Mouse (Mus musculus) intestine, embryonic 14.5 days (tissue): ENCODE results near the gene Scd2. TPM values are rescaled to one million over a fixed set of nuclear protein-coding genes. Genes with fewer than 3 reads are reported as not detected.

Experiments used
- ATAC-seq: fragments of 200-750 bp; cut with Nextera tagmentation; replicated peaks from 2 replicates; pipeline ENCODE4 v1.8.0; 2017; ENCODE audit warnings: low read depth, moderate number of reproducible peaks, moderate TSS enrichment, moderate library complexity; ENCODE audit not compliant: low FRiP score, low TSS enrichment
- DNase-seq: peaks from one replicate; pipeline ENCODE4 v3.0.0-alpha.2; 2018; ENCODE audit warnings: low spot score
- H3K27ac ChIP-seq: fragments of 300-500 bp; sonication (generic); 2 replicates; pipeline ENCODE4 v1.5.1; 2014; ENCODE audit warnings: low read depth, mild to moderate bottlenecking, control low read depth
- H3K27me3 ChIP-seq: fragments of 300-500 bp; sonication (generic); replicated peaks from 2 replicates; pipeline ENCODE4 v1.6.1; 2014; ENCODE audit warnings: low read length, control low read depth; ENCODE audit not compliant: control insufficient read depth, insufficient read depth
- H3K36me3 ChIP-seq: fragments of 300-500 bp; sonication (generic); 2 replicates; pipeline ENCODE4 v1.6.1; 2014; ENCODE audit warnings: low read length, control low read depth; ENCODE audit not compliant: control insufficient read depth, insufficient read depth
- H3K4me1 ChIP-seq: fragments of 300-500 bp; sonication (generic); replicated peaks from 2 replicates; pipeline ENCODE4 v1.6.1; 2014; ENCODE audit warnings: low read length, control low read depth, mixed read lengths; ENCODE audit not compliant: control insufficient read depth, insufficient read depth
- H3K4me2 ChIP-seq: fragments of 300-500 bp; sonication (generic); 2 replicates; pipeline ENCODE4 v1.6.1; 2014; ENCODE audit warnings: low read length
- H3K4me3 ChIP-seq: fragments of 300-500 bp; sonication (generic); 2 replicates; pipeline ENCODE4 v1.5.1; 2014; ENCODE audit warnings: low read depth, low read length, control low read depth, mixed read lengths
- H3K9ac ChIP-seq: fragments of 300-500 bp; sonication (generic); 2 replicates; pipeline ENCODE4 v1.6.1; 2014; ENCODE audit warnings: mild to moderate bottlenecking, low read length
- H3K9me3 ChIP-seq: fragments of 300-500 bp; sonication (generic); 2 replicates; pipeline ENCODE4 v1.6.1; 2016; ENCODE audit warnings: low read length, control low read depth; ENCODE audit not compliant: control insufficient read depth
- WGBS: fragments of 180-500 bp; shearing (Covaris S2); extraction: QIAGEN DNeasy Blood & Tissue Kit; methylation state at CpG from one replicate; pipeline ENCODE4 v1.1.7; 2014; 5-methylcytosine and 5-hydroxymethylcytosine counted together
- polyA plus RNA-seq: library from polyadenylated mRNA; unstranded; fragments of >200 nt; fragmentation: Nextera tagmentation; extraction: Ambion mirVana; gene quantifications from 2 replicates; pipeline ENCODE4 v1.2.1, GENCODE M21; 2014

Scd2 gene
- polyA plus RNA-seq, 1 experiment from 2014 or later, result 386 TPM

- Histone ChIP-seq H3K4me2 (peak overlapping the region; percentile 97), H3K27ac (no peak overlapping the region), H3K36me3 (peaks cover 68% of the 10 kb centered on the region), H3K9ac (peak overlapping the region; percentile 90), H3K4me3 (peak overlapping the region; percentile 97), H3K9me3 (no peaks in the 10 kb centered on the region), H3K27me3 (no peaks in the 10 kb centered on the region), H3K4me1 (peaks cover 53% of the 10 kb centered on the region)
- ATAC-seq (no peak), DNase-seq (no peak)
- 53% methylated on average over 8 of the region's 8 CpGs for WGBS
These were observed 3.7 kb downstream of the Scd2 start for GRCm38 (mm10) chr19:44297068-44297760.

DNA sequence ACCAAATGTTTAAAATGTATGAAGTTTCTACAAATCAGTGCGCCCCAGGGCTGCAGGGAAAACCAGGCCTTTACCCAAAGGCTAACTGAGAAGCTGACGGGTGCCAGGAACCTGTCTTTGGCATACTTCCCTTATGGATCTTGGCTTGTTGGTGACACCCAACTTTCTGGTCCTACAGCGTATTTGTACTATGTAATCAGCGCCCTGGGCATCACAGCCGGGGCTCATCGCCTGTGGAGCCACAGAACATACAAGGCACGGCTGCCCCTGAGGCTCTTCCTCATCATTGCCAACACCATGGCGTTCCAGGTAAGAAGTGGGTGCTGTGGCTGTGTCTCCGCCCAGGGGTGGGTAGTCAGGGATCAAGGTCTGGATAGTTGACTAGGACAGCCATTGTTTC lies 4.4 kb downstream of the Scd2 start:
- H3K9me3 ChIP-seq, result no peaks in the 10 kb centered on the region
- peak overlapping the region; percentile 90 for H3K9ac ChIP-seq
- no peak for ATAC-seq
- peak overlapping the region; percentile 97 for H3K4me2 ChIP-seq
- no peak for DNase-seq
- H3K27ac ChIP-seq, result no peak overlapping the region
- peak overlapping the region; percentile 97 for H3K4me3 ChIP-seq
- no peaks in the 10 kb centered on the region for H3K27me3 ChIP-seq
- peaks cover 75% of the 10 kb centered on the region for H3K36me3 ChIP-seq
- WGBS, result 72% methylated on average over 9 of the region's 9 CpGs
- peaks cover 49% of the 10 kb centered on the region for H3K4me1 ChIP-seq

GRCm38 (mm10) chr19:44299078-44299477 lies 5.6 kb downstream of the Scd2 start:
- peaks cover 52% of the 10 kb centered on the region for H3K4me1 ChIP-seq
- H3K9ac ChIP-seq, result peak overlapping the region; percentile 27
- 85% methylated on average over 9 of the region's 9 CpGs for WGBS
- no peak for DNase-seq
- H3K27ac ChIP-seq, result no peak overlapping the region
- H3K36me3 ChIP-seq, result peaks cover 87% of the 10 kb centered on the region
- H3K4me2 ChIP-seq, result peak overlapping the region; percentile 97
- H3K4me3 ChIP-seq, result peak overlapping the region; percentile 97
- no peaks in the 10 kb centered on the region for H3K27me3 ChIP-seq
- H3K9me3 ChIP-seq, result no peaks in the 10 kb centered on the region
- ATAC-seq, result no peak

DNA sequence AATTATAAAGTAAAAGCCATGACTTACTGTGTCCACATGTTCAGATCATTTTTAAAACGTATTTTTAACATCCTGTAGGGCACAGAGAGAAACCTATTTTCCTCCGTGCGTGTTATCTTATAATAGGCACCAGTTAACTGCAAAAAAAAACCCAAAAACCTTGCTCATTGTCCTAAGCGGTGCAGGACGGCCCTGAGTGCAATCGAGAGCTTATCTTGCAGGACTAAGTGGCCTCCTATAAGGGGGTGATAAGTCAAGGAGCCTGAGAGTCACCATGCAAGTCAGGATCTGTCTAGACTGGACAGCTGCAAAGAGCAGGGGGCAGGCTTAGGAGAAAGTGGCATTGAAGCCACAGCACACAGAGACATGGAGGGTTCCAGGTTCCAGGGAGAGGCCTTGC lies 6.4 kb downstream of the Scd2 start:
- peak overlapping the region; percentile 0 for H3K4me2 ChIP-seq
- H3K9ac ChIP-seq, result no peak overlapping the region
- no peak overlapping the region for H3K4me3 ChIP-seq
- ATAC-seq (no peak), DNase-seq (no peak)
- H3K36me3 ChIP-seq, result peaks cover 95% of the 10 kb centered on the region
- no peak overlapping the region for H3K27ac ChIP-seq
- 67% methylated on average over 6 of the region's 6 CpGs for WGBS
- H3K9me3 ChIP-seq, result no peaks in the 10 kb centered on the region
- H3K27me3 ChIP-seq, result no peaks in the 10 kb centered on the region
- peaks cover 52% of the 10 kb centered on the region for H3K4me1 ChIP-seq

DNA sequence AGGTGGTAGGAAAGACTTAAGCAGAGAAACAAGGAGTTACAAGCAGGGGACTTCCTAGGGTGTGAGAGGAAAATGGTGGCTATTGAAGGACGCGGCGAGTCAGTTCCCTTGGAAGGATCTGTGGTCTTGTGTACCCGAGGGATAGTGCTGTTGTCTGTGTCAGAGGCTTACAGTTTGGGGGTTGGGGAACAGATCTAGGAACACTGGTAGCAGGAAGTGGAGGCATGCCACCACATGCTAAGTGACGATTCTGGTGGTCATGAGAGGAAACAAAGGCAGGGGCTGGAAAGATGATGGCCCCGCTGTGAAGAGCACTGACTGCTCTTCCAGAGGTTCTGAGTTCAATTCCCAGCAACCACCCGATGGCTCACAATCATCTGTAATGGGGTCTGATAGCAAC lies 7.0 kb downstream of the Scd2 start:
- Histone ChIP-seq H3K27ac (no peak overlapping the region), H3K9me3 (no peaks in the 10 kb centered on the region), H3K4me2 (0 out of 2 replicates have a peak overlapping the region, but pooled peaks have one; percentile 0), H3K9ac (no peak overlapping the region), H3K36me3 (peaks cover 96% of the 10 kb centered on the region), H3K27me3 (no peaks in the 10 kb centered on the region), H3K4me1 (peaks cover 52% of the 10 kb centered on the region), H3K4me3 (no peak overlapping the region)
- 81% methylated on average over 7 of the region's 7 CpGs for WGBS
- ATAC-seq (no peak), DNase-seq (peak; percentile 50)

- H3K9ac ChIP-seq, result no peak overlapping the region
- DNase-seq (peak; percentile 68), ATAC-seq (no peak)
- H3K27me3 ChIP-seq, result no peaks in the 10 kb centered on the region
- H3K4me1 ChIP-seq, result peaks cover 51% of the 10 kb centered on the region
- H3K27ac ChIP-seq, result no peak overlapping the region
- WGBS, result 58% methylated on average over 16 of the region's 16 CpGs
- peaks cover 99% of the 10 kb centered on the region for H3K36me3 ChIP-seq
- H3K4me2 ChIP-seq, result no peak overlapping the region
- H3K4me3 ChIP-seq, result no peak overlapping the region
- H3K9me3 ChIP-seq, result no peaks in the 10 kb centered on the region
These were observed 7.7 kb downstream of the Scd2 start for GRCm38 (mm10) chr19:44301176-44301575.

GRCm38 (mm10) chr19:44301671-44302305 lies 8.3 kb downstream of the Scd2 start:
- H3K9me3 ChIP-seq, result no peaks in the 10 kb centered on the region
- H3K27ac ChIP-seq, result no peak overlapping the region
- no peaks in the 10 kb centered on the region for H3K27me3 ChIP-seq
- peak; percentile 53 for DNase-seq
- H3K4me1 ChIP-seq, result peaks cover 45% of the 10 kb centered on the region
- peaks cover 99% of the 10 kb centered on the region for H3K36me3 ChIP-seq
- no peak overlapping the region for H3K9ac ChIP-seq
- no peak for ATAC-seq
- H3K4me2 ChIP-seq, result no peak overlapping the region
- 69% methylated on average over 9 of the region's 9 CpGs for WGBS
- no peak overlapping the region for H3K4me3 ChIP-seq

GRCm38 (mm10) chr19:44302901-44303300 lies 9.4 kb downstream of the Scd2 start:
- DNase-seq (peak; percentile 48), ATAC-seq (no peak)
- H3K27ac ChIP-seq, result no peak overlapping the region
- 83% methylated on average over 11 of the region's 11 CpGs for WGBS
- H3K4me3 ChIP-seq, result no peak overlapping the region
- peaks cover 35% of the 10 kb centered on the region for H3K4me1 ChIP-seq
- no peak overlapping the region for H3K9ac ChIP-seq
- no peaks in the 10 kb centered on the region for H3K9me3 ChIP-seq
- peaks cover 100% of the 10 kb centered on the region for H3K36me3 ChIP-seq
- no peak overlapping the region for H3K4me2 ChIP-seq
- H3K27me3 ChIP-seq, result no peaks in the 10 kb centered on the region

GRCm38 (mm10) chr19:44303502-44303901 lies 10.0 kb downstream of the Scd2 start:
- DNase-seq (peak; percentile 49), ATAC-seq (no peak)
- no peak overlapping the region for H3K27ac ChIP-seq
- no peak overlapping the region for H3K9ac ChIP-seq
- H3K4me3 ChIP-seq, result no peak overlapping the region
- H3K9me3 ChIP-seq, result no peaks in the 10 kb centered on the region
- H3K36me3 ChIP-seq, result peaks cover 100% of the 10 kb centered on the region
- H3K27me3 ChIP-seq, result no peaks in the 10 kb centered on the region
- H3K4me2 ChIP-seq, result no peak overlapping the region
- WGBS, result 52% methylated on average over 8 of the region's 8 CpGs
- H3K4me1 ChIP-seq, result peaks cover 29% of the 10 kb centered on the region
